Mouse (Mus musculus) kidney, adult 2 months (tissue): Measurements from ENCODE around the gene Clec1a.

Source experiments
- CTCF ChIP-seq: fragments of 200-500 bp; conservative IDR thresholded peaks from 2 replicates; pipeline ENCODE4 v1.5.1; 2011; ENCODE audit warnings: low read depth, mild to moderate bottlenecking, control low read depth, low read length, moderate library complexity, mixed read lengths; ENCODE audit not compliant: insufficient read depth, insufficient read length
- POLR2A ChIP-seq: fragments of 200-500 bp; IDR thresholded peaks from one replicate; pipeline ENCODE4 v1.6.1; 2011; ENCODE audit warnings: low read depth, low read length, control low read depth

DNA sequence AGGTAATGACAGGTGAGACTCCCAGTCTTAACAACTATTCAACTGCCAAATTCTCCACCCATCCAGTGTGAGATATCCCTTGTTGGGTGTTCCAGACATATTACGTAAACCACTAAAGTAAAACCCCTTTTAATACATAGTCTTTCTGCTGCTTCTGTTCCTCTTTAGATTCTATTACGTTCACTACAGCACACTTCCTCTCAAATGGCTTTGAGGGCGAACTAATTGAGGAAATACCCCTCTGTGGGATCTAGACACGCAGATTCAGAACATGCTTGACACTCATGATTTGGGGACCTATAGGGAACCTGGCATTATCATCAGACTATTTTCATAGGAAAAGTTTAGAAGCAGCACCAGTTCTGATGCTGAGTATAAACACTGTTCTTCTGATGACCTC is 43.1 kb upstream of the Clec1a start:
- TF ChIP-seq CTCF, result no peak
- TF ChIP-seq POLR2A, result no peak
